Mouse (Mus musculus): ENCODE results near the gene Krtap19-5.

The Krtap19-5 gene

GRCm38 (mm10) chr16:88896357-88896756 lies at the start of gene Krtap19-5:
Krtap19-5 (minus strand) TSS chr16:88896457.
- DNase-seq (ENCODE audit: low spot score in 2 of 2): no peak

- no peak for DNase-seq (ENCODE audit: low spot score in 2 of 2)
These were observed 44.8 kb upstream of the Krtap19-5 start for GRCm38 (mm10) chr16:88941106-88941505.

GRCm38 (mm10) chr16:88938252-88938651 lies 42.0 kb upstream of the Krtap19-5 start:
- DNase-seq (ENCODE audit: low spot score in 2 of 2): no peak

- no peak for DNase-seq (ENCODE audit: low spot score in 2 of 2)
These were observed 35.9 kb upstream of the Krtap19-5 start, which contains the start of gene Krtap19-9b for GRCm38 (mm10) chr16:88932165-88932564. Krtap19-9b (minus strand) TSS chr16:88932265.

- DNase-seq (ENCODE audit: low spot score in 2 of 2): no peak
These were observed 9.4 kb downstream of the Krtap19-5 start for GRCm38 (mm10) chr16:88886870-88887269.

GRCm38 (mm10) chr16:88884989-88885388 lies 11.3 kb downstream of the Krtap19-5 start, which contains the start of gene Krtap19-4:
Krtap19-4 (minus strand) TSS chr16:88885089.
- no peak for DNase-seq (ENCODE audit: low spot score in 2 of 2)

- no peak for DNase-seq (ENCODE audit: low spot score in 2 of 2)
These were observed 18.3 kb downstream of the Krtap19-5 start, which contains the start of gene Krtap19-3 for GRCm38 (mm10) chr16:88877938-88878337. Krtap19-3 (minus strand) TSS chr16:88878038.

- DNase-seq (ENCODE audit: low spot score in 2 of 2): no peak
These were observed 22.1 kb downstream of the Krtap19-5 start, which contains the start of gene Krtap19-2 for GRCm38 (mm10) chr16:88874169-88874568. Krtap19-2 (minus strand) TSS chr16:88874269.

- DNase-seq (ENCODE audit: low spot score in 2 of 2): no peak
These were observed 26.9 kb downstream of the Krtap19-5 start, which contains the start of gene Krtap19-1 for GRCm38 (mm10) chr16:88869311-88869710. Krtap19-1 (minus strand) TSS chr16:88869411.

GRCm38 (mm10) chr16:88864887-88865407 lies 31.3 kb downstream of the Krtap19-5 start:
- DNase-seq (ENCODE audit: low spot score in 2 of 2): no peak

GRCm38 (mm10) chr16:88851450-88851849 lies 44.8 kb downstream of the Krtap19-5 start:
- DNase-seq (ENCODE audit: low spot score in 2 of 2): no peak

GRCm38 (mm10) chr16:88848558-88848957 lies 47.7 kb downstream of the Krtap19-5 start:
- DNase-seq (ENCODE audit: low spot score in 2 of 2): no peak

GRCm38 (mm10) chr16:88847363-88847762 lies 48.9 kb downstream of the Krtap19-5 start:
- no peak for DNase-seq (ENCODE audit: low spot score in 2 of 2)

Measured in urinary bladder, adult 18-20 months (tissue).